Mouse (Mus musculus) splenic B cell, adult 2 months (primary cell): ENCODE data around the gene Mcu.

ENCODE experiments used
- DNase-seq: peaks from one replicate; pipeline ENCODE4 v3.0.0-alpha.2; 2011; ENCODE audit warnings: low read depth, low spot score
- H3K27me3 ChIP-seq: 2 replicates; pipeline ENCODE4 v1.6.1; 2012; ENCODE audit warnings: mild to moderate bottlenecking, low read length, moderate library complexity, mixed read lengths; ENCODE audit not compliant: control insufficient read depth, poor library complexity, insufficient read depth, severe bottlenecking
- H3K36me3 ChIP-seq: 2 replicates; pipeline ENCODE4 v1.6.1; 2012; ENCODE audit warnings: mild to moderate bottlenecking, low read length, moderate library complexity, mixed read lengths; ENCODE audit not compliant: control insufficient read depth, poor library complexity, insufficient read depth, severe bottlenecking

Gene Mcu

DNA sequence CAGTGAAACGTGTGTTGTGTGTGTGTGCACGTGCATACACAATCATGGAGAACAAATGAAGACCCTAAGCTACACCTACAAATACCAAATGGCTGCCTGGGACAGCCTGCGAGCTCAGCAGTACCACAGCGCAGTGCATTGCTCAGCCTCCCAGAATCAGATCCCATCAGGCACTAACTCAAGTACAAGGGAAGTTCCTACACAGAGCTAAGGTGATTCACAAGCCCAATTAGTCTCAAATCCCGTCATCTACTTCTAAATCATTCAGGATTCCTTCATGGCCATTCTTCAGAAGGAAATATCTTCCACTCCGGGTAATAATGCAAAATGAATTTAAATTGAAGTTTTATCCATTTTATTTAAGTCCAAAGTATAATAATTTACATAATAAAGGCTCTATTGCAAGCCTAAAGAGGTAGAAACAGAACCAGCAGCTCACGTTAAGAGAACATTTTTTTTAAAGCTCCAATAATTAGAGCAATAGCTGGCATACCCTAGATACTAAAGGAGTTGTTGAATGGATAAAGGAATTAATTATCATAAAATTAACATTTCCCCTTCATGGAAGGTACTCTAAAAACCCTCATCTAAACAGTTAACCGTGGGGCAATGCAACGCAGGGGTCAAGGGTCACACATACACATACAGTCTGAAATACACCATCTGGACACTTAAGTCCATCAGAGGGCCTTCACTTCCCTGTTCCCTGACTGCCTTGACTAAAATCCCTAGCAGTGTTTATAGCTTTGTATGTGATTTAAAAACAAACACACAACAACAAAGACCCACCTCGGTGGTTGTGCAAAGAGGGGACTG, 47.6 kb downstream of the Mcu start:
- H3K27me3 ChIP-seq: no peaks in the 10 kb centered on the region
- DNase-seq: no peak
- H3K36me3 ChIP-seq: no peaks in the 10 kb centered on the region

DNA sequence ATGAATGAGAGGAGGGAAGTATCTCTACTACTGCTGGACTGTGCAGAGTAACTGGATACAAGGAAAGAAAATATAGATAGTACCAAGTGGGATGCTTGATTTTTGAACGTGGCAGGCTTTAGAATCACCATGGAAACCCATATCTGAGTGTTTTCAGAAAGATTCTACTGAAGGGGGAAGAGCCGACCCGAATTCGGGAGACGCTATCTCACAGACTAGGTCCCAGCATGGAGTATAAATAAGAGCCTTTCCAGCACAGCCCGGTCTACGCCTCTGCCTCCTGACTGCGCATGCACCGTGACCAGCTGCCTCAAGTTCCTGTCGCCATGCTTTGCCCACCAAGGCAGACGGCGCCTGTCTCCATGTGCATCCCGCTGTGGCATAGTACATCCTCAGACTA, 49.5 kb downstream of the Mcu start:
- DNase-seq: no peak
- H3K36me3 ChIP-seq: no peaks in the 10 kb centered on the region
- H3K27me3 ChIP-seq: no peaks in the 10 kb centered on the region

DNA sequence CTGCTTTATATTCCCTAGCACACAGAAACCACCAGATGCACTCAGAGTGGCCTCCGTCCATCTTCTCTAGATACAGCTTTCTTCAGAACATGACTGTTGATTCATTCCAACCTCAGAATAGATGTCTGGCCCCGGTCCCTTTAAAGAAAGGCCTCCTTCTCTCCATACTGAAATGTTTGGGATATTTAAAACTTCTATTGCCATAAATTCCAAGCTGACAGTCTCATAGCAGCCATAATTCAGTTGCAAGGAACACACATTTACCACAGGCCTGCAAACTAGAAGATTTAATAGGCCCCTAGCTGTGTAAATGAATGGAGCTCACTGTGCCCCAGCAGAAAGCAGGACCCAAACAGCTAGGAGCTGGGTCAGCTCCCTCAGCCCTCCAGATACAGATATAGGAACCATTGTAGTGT, 50.5 kb downstream of the Mcu start:
- no peak for DNase-seq
- no peaks in the 10 kb centered on the region for H3K36me3 ChIP-seq
- no peaks in the 10 kb centered on the region for H3K27me3 ChIP-seq

DNA sequence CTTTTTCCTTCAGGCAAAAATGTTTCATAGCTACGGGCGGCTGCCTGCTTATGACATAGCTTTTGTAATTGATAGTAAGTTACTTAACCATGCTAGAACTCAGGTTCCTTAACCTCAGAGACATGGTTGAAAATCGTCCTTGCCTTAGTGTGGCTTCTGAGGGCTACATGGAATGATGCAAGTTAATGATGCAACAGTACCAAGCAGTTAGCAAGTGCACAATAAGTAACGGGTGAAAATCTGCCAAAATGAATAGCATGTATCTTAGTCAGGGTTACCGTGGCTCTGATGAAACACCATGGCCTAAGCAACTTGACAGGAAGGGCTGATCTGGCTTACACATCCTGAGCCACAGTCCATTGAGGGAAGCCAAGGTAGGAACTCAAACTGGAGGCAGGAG, 51.9 kb downstream of the Mcu start:
- DNase-seq: no peak
- Histone ChIP-seq H3K27me3 (no peaks in the 10 kb centered on the region), H3K36me3 (no peaks in the 10 kb centered on the region)

DNA sequence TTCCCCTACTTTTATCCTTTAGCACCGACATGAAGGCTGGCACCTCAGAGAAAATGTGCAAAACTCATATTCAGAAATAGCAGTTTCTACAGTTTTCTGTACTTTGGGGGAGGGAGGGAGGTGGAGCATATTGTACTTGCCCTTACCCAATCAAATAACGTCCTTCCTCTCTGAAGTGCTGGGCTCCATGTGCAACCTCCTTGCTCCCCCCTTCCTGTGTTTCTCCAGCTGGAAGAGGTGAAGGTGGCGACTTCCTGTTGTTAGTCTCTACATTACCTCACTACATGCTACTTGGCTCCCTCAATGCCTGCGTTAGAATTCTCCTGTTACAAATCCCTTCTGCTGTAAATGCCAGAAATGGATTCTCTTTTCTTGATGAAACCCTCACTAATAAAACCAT, 54.0 kb downstream of the Mcu start:
- Histone ChIP-seq H3K27me3 (no peaks in the 10 kb centered on the region), H3K36me3 (no peaks in the 10 kb centered on the region)
- DNase-seq: no peak

DNA sequence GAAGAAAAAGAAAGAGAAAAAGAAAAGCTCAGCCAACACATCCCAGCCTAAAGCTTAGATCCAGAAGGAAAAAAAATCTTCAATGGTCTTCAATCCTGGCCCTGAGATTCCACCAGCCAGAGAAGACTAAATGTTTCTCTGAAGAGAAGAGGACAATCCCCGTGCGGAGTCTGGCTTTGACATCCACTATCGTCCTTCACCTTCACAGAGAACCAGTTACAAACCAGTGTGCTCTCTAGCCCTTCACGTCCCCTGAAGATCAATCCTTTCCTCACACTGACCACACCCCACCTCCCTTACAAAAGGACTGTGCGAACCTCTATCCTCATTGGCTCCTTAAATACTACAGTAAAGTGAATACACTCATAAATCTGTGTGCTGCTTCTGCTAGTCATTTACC, 56.4 kb downstream of the Mcu start:
- H3K36me3 ChIP-seq: no peaks in the 10 kb centered on the region
- no peak for DNase-seq

DNA sequence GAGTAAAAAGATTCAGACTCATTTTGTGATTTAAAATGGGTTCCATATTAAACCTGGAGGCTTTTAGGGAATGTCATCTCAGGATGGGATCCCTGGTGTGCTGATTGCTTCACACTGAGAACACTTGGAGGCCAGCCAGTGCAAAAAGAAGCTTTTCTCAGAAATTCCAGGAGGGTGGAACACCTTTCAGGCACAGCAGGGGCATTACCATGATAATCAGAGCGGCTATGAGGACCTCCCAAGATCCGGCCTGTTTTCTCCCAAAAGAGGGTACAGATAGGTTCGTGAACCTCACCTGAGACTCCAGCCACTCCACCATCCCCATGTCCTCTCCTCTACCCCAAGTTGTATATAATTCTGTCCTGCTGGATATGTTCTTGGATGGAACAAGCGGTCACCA, 57.9 kb downstream of the Mcu start:
- Histone ChIP-seq H3K36me3 (no peaks in the 10 kb centered on the region), H3K27me3 (no peaks in the 10 kb centered on the region)

More for the DNA sequence above, 56.4 kb downstream of the Mcu start:
- no peaks in the 10 kb centered on the region for H3K27me3 ChIP-seq

DNA sequence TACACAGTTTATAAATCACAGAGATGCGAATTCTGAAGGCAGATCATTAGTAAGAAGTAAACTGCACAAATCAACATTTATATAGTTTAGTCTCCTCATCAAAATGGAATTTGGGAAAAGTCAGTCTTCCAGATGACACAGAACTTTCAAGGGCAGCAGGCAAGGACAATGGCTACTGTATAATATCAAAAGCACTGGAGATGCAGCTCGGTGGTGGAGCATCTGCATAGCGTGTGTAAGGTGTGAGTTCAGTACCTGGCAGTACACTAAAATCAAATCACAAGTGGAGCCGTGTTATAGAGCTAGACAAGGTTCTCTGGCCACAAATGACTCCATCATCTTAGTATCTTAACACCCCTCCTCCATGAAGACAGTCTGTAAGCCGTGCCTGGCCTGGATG, 58.3 kb downstream of the Mcu start:
- H3K27me3 ChIP-seq: no peaks in the 10 kb centered on the region
- no peak for DNase-seq
- no peaks in the 10 kb centered on the region for H3K36me3 ChIP-seq

More for the DNA sequence above, 57.9 kb downstream of the Mcu start:
- DNase-seq: no peak

DNA sequence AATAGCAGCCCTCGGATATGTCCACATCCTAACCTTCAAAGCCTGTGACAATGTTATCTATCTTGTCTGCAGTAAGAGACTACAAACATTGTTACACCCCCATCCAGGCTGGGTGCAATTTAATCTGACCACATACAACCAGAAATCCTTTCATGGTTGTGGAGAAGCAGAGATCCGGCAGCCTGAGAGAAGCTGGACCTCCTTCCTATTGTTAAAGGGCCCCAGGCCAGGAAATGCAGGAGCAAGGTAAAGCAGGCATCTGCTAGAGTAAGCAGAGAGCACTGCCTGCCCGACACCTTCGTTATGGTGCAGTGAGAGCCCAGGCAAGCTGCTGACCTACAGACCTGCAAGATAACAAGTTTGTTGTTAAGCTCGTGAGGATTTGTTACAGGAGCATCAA, 60.0 kb downstream of the Mcu start:
- no peaks in the 10 kb centered on the region for H3K36me3 ChIP-seq
- no peak for DNase-seq

DNA sequence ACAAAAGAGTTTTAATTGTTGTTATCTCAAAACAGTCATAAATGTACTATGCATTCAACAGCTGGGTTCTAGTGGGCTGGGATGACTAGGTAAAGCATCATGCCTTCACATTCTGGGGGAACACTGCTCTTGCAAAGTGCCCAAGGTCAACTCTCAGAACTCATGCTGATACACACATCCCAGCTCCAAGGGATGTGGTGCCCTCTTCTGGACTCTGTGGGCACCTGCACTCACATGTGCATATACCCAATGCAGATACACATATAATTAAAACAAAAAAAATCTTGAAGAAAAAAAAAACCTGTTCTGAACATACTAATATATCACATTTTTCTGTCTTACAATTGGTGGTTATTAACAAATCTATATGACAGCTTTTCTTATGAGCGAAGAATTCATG, 62.2 kb downstream of the Mcu start:
- no peaks in the 10 kb centered on the region for H3K27me3 ChIP-seq
- no peaks in the 10 kb centered on the region for H3K36me3 ChIP-seq
- DNase-seq: no peak

More for the DNA sequence above, 60.0 kb downstream of the Mcu start:
- H3K27me3 ChIP-seq: no peaks in the 10 kb centered on the region

DNA sequence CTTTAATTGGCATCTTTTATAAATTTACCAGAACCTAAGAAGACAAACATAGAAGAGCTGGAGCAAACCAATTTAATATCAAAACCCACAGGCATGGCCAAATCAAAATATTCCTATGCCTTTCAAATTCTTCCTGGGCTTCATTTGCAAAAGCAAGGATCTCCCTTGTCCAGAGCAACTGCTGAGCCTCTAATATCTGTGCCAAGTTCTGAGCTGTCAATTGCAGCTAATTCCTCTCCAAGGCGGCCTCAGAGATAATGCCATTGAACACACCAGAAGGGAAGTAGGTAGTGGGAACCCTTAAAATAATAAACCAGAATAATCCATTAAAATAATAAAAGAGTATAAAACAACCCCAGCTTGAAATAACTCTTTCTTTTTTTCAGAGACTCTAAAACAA, 64.0 kb downstream of the Mcu start:
- DNase-seq: no peak
- Histone ChIP-seq H3K27me3 (no peaks in the 10 kb centered on the region), H3K36me3 (no peaks in the 10 kb centered on the region)

DNA sequence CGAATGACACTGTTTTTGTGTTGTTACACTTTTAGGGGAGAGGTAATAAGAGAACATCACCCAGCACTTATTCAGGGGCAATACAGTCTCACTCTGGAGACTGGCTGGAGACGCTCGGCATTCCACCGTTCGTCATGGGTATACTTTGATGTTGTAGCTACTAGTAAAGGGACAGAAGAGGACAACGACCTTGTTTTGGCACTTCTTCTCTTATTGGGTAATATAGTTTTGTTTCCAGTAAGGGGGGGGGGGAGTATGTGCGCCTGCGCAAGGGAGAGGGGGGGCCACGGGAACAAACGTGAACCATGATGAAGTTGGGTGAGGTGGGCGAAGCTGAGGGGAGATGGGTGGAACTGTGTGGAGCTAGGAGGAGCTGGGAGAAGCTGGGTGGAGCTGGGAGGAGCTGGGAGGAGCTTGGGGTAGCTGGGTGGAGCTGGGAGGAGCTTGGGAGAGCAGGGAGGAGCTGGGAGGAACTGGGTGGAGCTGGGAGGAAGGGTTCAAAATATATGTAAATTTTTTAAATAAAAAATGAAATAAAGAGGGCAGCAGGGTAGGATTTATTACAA, 67.6 kb downstream of the Mcu start:
- DNase-seq: no peak
- H3K36me3 ChIP-seq: no peaks in the 10 kb centered on the region
- no peaks in the 10 kb centered on the region for H3K27me3 ChIP-seq

DNA sequence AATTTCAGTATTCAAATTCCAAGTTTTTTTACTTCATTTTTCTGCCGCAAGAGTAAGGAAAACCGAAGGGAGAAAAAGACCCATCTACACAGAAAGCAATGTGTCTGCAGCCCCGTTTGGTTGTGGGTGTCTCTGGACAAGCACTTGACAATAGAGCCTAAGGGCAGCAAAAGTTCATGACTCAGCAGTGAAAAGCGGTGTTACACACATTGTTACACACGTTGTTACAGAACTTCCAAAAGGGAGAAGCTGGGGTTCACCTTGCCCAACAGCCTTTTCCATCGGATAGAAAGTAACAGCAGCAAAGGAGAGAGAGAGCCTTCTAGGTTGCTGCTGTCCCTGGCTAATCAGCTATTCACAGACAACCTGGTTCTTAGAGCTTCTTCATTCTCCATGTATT, 68.3 kb downstream of the Mcu start:
- no peak for DNase-seq
- Histone ChIP-seq H3K36me3 (no peaks in the 10 kb centered on the region), H3K27me3 (no peaks in the 10 kb centered on the region)

DNA sequence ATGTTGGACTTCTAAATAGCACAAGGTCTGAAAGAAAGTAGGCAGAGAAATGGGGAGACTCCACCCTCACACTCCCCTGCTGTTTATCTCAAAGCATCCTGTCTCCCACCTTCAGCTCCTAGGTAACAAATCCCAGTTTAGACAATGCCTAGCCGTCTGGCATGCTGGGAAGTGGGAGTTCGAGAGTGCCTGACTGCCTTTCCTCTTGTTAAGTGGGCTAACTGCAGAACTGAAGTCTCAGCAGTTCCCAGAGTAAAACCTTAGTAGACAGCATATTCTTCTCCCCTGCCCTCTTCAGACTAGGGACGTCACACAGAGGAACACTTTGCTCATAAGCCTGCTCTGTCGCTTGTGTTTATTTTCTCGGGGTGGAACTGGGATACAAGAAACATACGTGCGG, 69.1 kb downstream of the Mcu start:
- Histone ChIP-seq H3K36me3 (no peaks in the 10 kb centered on the region), H3K27me3 (no peaks in the 10 kb centered on the region)
- no peak for DNase-seq

DNA sequence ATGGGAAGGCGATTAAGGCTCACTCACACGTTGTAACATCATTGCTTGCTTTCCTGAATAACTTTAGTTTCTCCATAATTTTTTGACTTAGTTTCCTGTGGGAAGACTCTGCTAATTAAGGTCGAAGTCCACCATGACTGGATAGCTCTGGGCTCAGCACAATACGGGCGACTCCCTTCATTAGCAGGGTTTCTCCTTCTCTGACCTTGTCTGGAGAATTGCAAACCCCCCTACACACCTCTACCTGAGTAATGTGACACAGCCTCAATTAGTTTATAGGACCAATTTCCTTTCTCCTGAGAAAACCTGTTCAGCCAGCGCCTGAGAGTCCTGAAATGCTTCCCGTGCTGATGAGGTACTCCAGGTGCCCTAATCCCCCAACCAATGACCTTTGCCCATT, 71.3 kb downstream of the Mcu start:
- Histone ChIP-seq H3K36me3 (no peaks in the 10 kb centered on the region), H3K27me3 (no peaks in the 10 kb centered on the region)
- no peak for DNase-seq

DNA sequence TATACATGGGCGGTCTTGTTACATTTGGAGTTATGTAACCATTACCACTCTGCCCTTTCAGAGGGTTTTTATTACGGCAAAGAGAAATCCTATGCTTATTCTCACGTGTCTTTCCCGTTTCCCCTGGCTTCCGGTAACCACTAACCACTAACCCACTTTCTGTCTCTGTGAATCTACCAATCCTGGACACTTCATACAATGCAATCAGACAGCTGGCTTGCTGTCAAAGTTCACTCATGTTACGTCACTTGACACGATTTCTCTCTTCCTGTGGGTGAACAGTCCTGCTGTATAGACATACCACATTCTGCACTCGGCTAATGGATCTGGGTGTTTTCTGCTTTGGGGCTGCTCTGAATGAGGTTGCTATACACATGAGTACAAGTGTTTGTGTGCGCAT, 73.1 kb downstream of the Mcu start:
- DNase-seq: no peak
- Histone ChIP-seq H3K36me3 (no peaks in the 10 kb centered on the region), H3K27me3 (no peaks in the 10 kb centered on the region)
